Mouse (Mus musculus): ENCODE results near the gene Gm10197.

DNA sequence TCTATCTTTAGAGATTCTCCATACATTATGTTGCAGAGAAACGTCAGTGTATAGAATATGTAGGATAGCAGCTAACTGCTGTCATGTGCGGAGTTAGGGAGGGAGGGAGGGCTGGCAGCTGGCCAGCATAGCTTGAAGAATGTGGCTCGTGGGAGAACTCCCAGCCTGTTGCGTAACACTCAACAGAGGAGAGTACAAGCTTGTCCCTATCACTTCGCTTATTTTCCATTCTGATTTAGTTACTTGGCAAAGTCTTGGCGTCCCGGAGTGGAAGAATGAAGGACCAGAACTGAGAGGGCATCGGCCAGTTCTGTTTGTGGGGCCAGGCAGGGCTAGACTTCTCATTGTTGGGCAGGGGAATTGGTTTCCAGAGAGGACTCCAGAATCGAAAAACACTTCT, 6.6 kb downstream of the Gm10197 start:
- no peak for TF ChIP-seq CTCF (IDR thresholded peaks at IDR 0.05; ENCODE audit: borderline replicate concordance, insufficient read depth, low read depth, low read length)
- no peak for TF ChIP-seq POLR2A (IDR thresholded peaks at IDR 0.05; ENCODE audit: borderline replicate concordance, insufficient read depth, low read length)

All from cerebellum, adult 2 months (tissue).